In genomic region chr16:9151936-9152335, GRCm38 (mm10) we compare ENCODE assay signal across 17 mouse cellular contexts.
DNase-seq lines count a peak whose midpoint lies in the region; ATAC-seq and TF ChIP-seq lines count a peak whose summit lies in the region.
"Had no signal": no experiment of that assay in that cellular context is flagged by ENCODE, and none has a peak within 500 bp of the region (broad histone marks: within the 10 kb centered on the region; RNA-seq: fewer than 3 reads in every experiment).

No protein-coding gene starts in this region.

- no peaks in the 10 kb centered on the region for H3K9me3 ChIP-seq in kidney, embryonic 15.5 days (replicated peaks)
- H3K9me3 ChIP-seq: embryonic facial prominence, embryonic 12.5 days; heart, embryonic 10.5 days had no signal

- H3K36me3 ChIP-seq in kidney, adult 2 months (ENCODE audit: control insufficient read depth, insufficient read depth, low read length): no peaks in the 10 kb centered on the region
- H3K36me3 ChIP-seq in kidney, embryonic 15.5 days: no peaks in the 10 kb centered on the region
- H3K36me3 ChIP-seq: embryonic facial prominence, embryonic 12.5 days; heart, embryonic 10.5 days had no signal

- H3K4me2 ChIP-seq in kidney, embryonic 15.5 days: no peak overlapping the region
- H3K4me2 ChIP-seq: embryonic facial prominence, embryonic 12.5 days had no signal

- H3K4me3 ChIP-seq in kidney, adult 2 months (ENCODE audit: insufficient read depth, low read depth, low read length): no peak overlapping the region
- no peak overlapping the region for H3K4me3 ChIP-seq in kidney, embryonic 15.5 days (replicated peaks)
- H3K4me3 ChIP-seq: embryonic facial prominence, embryonic 12.5 days; heart, embryonic 10.5 days had no signal

- no peak for TF ChIP-seq POLR2A in kidney, adult 2 months (IDR thresholded peaks at IDR 0.05; ENCODE audit: low read depth, low read length)

- no peak overlapping the region for H3K9ac ChIP-seq in kidney, embryonic 15.5 days
- H3K9ac ChIP-seq: embryonic facial prominence, embryonic 12.5 days; liver, embryonic 14.5 days had no signal

- no peak for ATAC-seq in kidney, embryonic 15.5 days (replicated peaks; ENCODE audit: low FRiP score)
- ATAC-seq: forebrain, embryonic 16.5 days had no signal

- WGBS in kidney, adult 2 months: 30% methylated on average over 4 of the region's 4 CpGs
- WGBS in kidney, embryonic 15.5 days: 66% methylated on average over 4 of the region's 4 CpGs

- H3K27me3 ChIP-seq in kidney, adult 2 months (replicated peaks; ENCODE audit: control insufficient read depth, insufficient read depth, low read length): no peaks in the 10 kb centered on the region
- no peaks in the 10 kb centered on the region for H3K27me3 ChIP-seq in kidney, embryonic 15.5 days
- H3K27me3 ChIP-seq: embryonic facial prominence, embryonic 12.5 days had no signal

- peak overlapping the region; percentile 50; the same call in 1 of the 2 replicates for H3K27ac ChIP-seq in kidney, adult 2 months (ENCODE audit: insufficient read depth, low read depth, low read length)
- H3K27ac ChIP-seq in kidney, embryonic 15.5 days: no peak overlapping the region
- H3K27ac ChIP-seq: embryonic facial prominence, embryonic 12.5 days; heart, embryonic 10.5 days; kidney, postnatal 0 days; liver, embryonic 14.5 days had no signal

- DNase-seq in cerebellum, adult 9-11 months: peak; percentile 2
- DNase-seq in cerebellum, postnatal 4 days (ENCODE audit: low spot score in 2 of 2): no peak
- DNase-seq in kidney, adult 2 months: peak; percentile 84
- peak; percentile 8 for DNase-seq in brain, adult 2 months (ENCODE audit: low read depth, low spot score)
- peak; percentile 68 for DNase-seq in kidney, postnatal 10 days
- no peak for DNase-seq in thymus, postnatal 10 days (ENCODE audit: low spot score in 2 of 2)
- DNase-seq in left cerebral cortex, adult 8-10 months (ENCODE audit: low spot score in 2 of 2): no peak
- DNase-seq: lung, postnatal 4 days; right cerebral cortex, postnatal 14 days; spleen, adult 18-20 months; thymus, postnatal 4 days had no signal

- no peak for TF ChIP-seq CTCF in kidney, adult 2 months (conservative IDR thresholded peaks at IDR 0.05; ENCODE audit: insufficient read depth, insufficient read length, low read depth, low read length)

- peaks cover 5% of the 10 kb centered on the region; the same call in 1 of the 2 replicates for H3K4me1 ChIP-seq in kidney, adult 2 months (ENCODE audit: control insufficient read depth, insufficient read depth, low read length)
- H3K4me1 ChIP-seq in kidney, embryonic 15.5 days: no peaks in the 10 kb centered on the region
- H3K4me1 ChIP-seq: embryonic facial prominence, embryonic 12.5 days had no signal

Comparison
In these comparisons a context has a peak if more than half of its experiments do, and no peak if none do; other contexts are left out.
1. DNase-seq: peak in cerebellum, adult 9-11 months (single experiment), kidney, adult 2 months (single experiment), brain, adult 2 months (single experiment) and kidney, postnatal 10 days (single experiment); none in cerebellum, postnatal 4 days (0 of 2), thymus, postnatal 10 days (0 of 2) and left cerebral cortex, adult 8-10 months (0 of 2).